ENCODE assay signal across 8 mouse cellular contexts in genomic region chr2:91264711-91265681, GRCm38 (mm10). TPM values are rescaled to one million over a fixed set of nuclear protein-coding genes. Genes with fewer than 3 reads are reported as not detected.
A peak's percentile ranks its signal among the peaks of the same experiment; 100 is the strongest.
DNase-seq lines count a peak whose midpoint lies in the region; ATAC-seq and TF ChIP-seq lines count a peak whose summit lies in the region.

Arfgap2 (plus strand) TSS chr2:91264974.

- H3K27me3 ChIP-seq in heart, embryonic 12.5 days (replicated peaks), result no peaks in the 10 kb centered on the region
- no peaks in the 10 kb centered on the region for H3K27me3 ChIP-seq in kidney, postnatal 0 days (ENCODE audit: insufficient read depth, low read length)
- H3K27me3 ChIP-seq in liver, embryonic 11.5 days (replicated peaks; ENCODE audit: control insufficient read depth, insufficient read depth, low read length), result no peaks in the 10 kb centered on the region
- H3K27me3 ChIP-seq in stomach, embryonic 14.5 days (ENCODE audit: control insufficient read depth, insufficient read depth, low read length), result no peaks in the 10 kb centered on the region

- TF ChIP-seq CTCF in kidney, postnatal 0 days (IDR thresholded peaks at IDR 0.05; ENCODE audit: low read depth), result no peak

- ATAC-seq in erythroid progenitor cell, adult 5-6 weeks (replicated peaks; ENCODE audit: low FRiP score, poor library complexity, severe bottlenecking), result peak; percentile 95
- ATAC-seq in heart, embryonic 12.5 days (ENCODE audit: insufficient number of reproducible peaks, low FRiP score), result peak; percentile 98
- ATAC-seq in kidney, postnatal 0 days (replicated peaks; ENCODE audit: low FRiP score, low read depth), result peak; percentile 99
- ATAC-seq in liver, embryonic 11.5 days (replicated peaks; ENCODE audit: low FRiP score), result peak; percentile 98
- ATAC-seq in stomach, embryonic 14.5 days (ENCODE audit: insufficient number of reproducible peaks, insufficient read depth, low FRiP score, low read depth), result peak; percentile 99

- peak within 1 kb of the TSS; percentile 81 for H3K4me3 ChIP-seq in heart, embryonic 12.5 days
- H3K4me3 ChIP-seq in kidney, postnatal 0 days (replicated peaks; ENCODE audit: low read depth, low read length), result peak within 1 kb of the TSS; percentile 83
- peak within 1 kb of the TSS; percentile 92 for H3K4me3 ChIP-seq in liver, embryonic 11.5 days (ENCODE audit: low read depth, low read length)
- H3K4me3 ChIP-seq in stomach, embryonic 14.5 days (ENCODE audit: low read depth, low read length), result peak within 1 kb of the TSS; percentile 87

- H3K4me1 ChIP-seq in heart, embryonic 12.5 days (replicated peaks), result peaks cover 17% of the 10 kb centered on the region
- H3K4me1 ChIP-seq in kidney, postnatal 0 days (replicated peaks; ENCODE audit: insufficient read depth, low read length), result peaks cover 8% of the 10 kb centered on the region; the same call in 1 of the 2 replicates
- peaks cover 23% of the 10 kb centered on the region for H3K4me1 ChIP-seq in liver, embryonic 11.5 days (replicated peaks; ENCODE audit: control insufficient read depth, insufficient read depth, low read length)
- peaks cover 10% of the 10 kb centered on the region; the same call in 1 of the 2 replicates for H3K4me1 ChIP-seq in stomach, embryonic 14.5 days (ENCODE audit: control insufficient read depth, insufficient read depth, low read length)

- peak; percentile 96 for DNase-seq in CD4-positive helper T cell, adult 2 months (ENCODE audit: low read depth, low spot score)
- peak; percentile 97 for DNase-seq in brain, embryonic 18.5 days (ENCODE audit: low read depth, low spot score)
- peak; percentile 99 for DNase-seq in kidney, postnatal 0 days (ENCODE audit: low spot score)
- DNase-seq in liver, embryonic 11.5 days (ENCODE audit: low spot score), result peak; percentile 94
- DNase-seq in naive thymus-derived CD4-positive, alpha-beta T cell, adult 2 months (ENCODE audit: low read depth), result peak; percentile 96

- 2% methylated on average over 72 of the region's 72 CpGs for WGBS in heart, embryonic 12.5 days
- 1% methylated on average over 72 of the region's 72 CpGs for WGBS in kidney, postnatal 0 days
- WGBS in liver, embryonic 11.5 days, result 2% methylated on average over 72 of the region's 72 CpGs
- WGBS in stomach, embryonic 14.5 days, result 2% methylated on average over 72 of the region's 72 CpGs

- H3K9ac ChIP-seq in heart, embryonic 12.5 days, result peak within 1 kb of the TSS; percentile 92
- H3K9ac ChIP-seq in kidney, postnatal 0 days (ENCODE audit: low read depth, low read length), result peak within 1 kb of the TSS; percentile 91
- H3K9ac ChIP-seq in liver, embryonic 11.5 days (ENCODE audit: low read depth, low read length), result peak within 1 kb of the TSS; percentile 97
- H3K9ac ChIP-seq in stomach, embryonic 14.5 days (replicated peaks; ENCODE audit: low read depth, low read length), result peak within 1 kb of the TSS; percentile 90

- peak within 1 kb of the TSS; percentile 88 for H3K4me2 ChIP-seq in heart, embryonic 12.5 days
- H3K4me2 ChIP-seq in kidney, postnatal 0 days (ENCODE audit: low read length), result peak within 1 kb of the TSS; percentile 70
- peak within 1 kb of the TSS; percentile 88 for H3K4me2 ChIP-seq in liver, embryonic 11.5 days
- H3K4me2 ChIP-seq in stomach, embryonic 14.5 days (replicated peaks; ENCODE audit: low read depth, low read length), result peak within 1 kb of the TSS; percentile 58

- peak within 1 kb of the TSS; percentile 96 for H3K27ac ChIP-seq in heart, embryonic 12.5 days (ENCODE audit: poor library complexity, severe bottlenecking)
- peak within 1 kb of the TSS; percentile 95 for H3K27ac ChIP-seq in kidney, postnatal 0 days
- peak within 1 kb of the TSS; percentile 93 for H3K27ac ChIP-seq in liver, embryonic 11.5 days (ENCODE audit: low read depth, low read length)
- H3K27ac ChIP-seq in stomach, embryonic 14.5 days (ENCODE audit: low read length), result peak within 1 kb of the TSS; percentile 94

- peaks cover 51% of the 10 kb centered on the region for H3K36me3 ChIP-seq in heart, embryonic 12.5 days
- H3K36me3 ChIP-seq in kidney, postnatal 0 days (ENCODE audit: insufficient read depth, low read length), result peaks cover 44% of the 10 kb centered on the region
- peaks cover 32% of the 10 kb centered on the region for H3K36me3 ChIP-seq in liver, embryonic 11.5 days (ENCODE audit: control insufficient read depth, insufficient read depth, low read length)
- H3K36me3 ChIP-seq in stomach, embryonic 14.5 days (ENCODE audit: control insufficient read depth, insufficient read depth, low read length), result peaks cover 59% of the 10 kb centered on the region

- no peaks in the 10 kb centered on the region for H3K9me3 ChIP-seq in heart, embryonic 12.5 days (replicated peaks)
- no peaks in the 10 kb centered on the region for H3K9me3 ChIP-seq in kidney, postnatal 0 days (replicated peaks; ENCODE audit: low read length)
- H3K9me3 ChIP-seq in liver, embryonic 11.5 days (ENCODE audit: control insufficient read depth, low read length), result no peaks in the 10 kb centered on the region
- no peaks in the 10 kb centered on the region for H3K9me3 ChIP-seq in stomach, embryonic 14.5 days (ENCODE audit: control insufficient read depth, low read depth, low read length)

RNA-seq across cellular contexts. Expression of gene Arfgap2, which starts in this region (rescaled TPM):
- total RNA-seq in erythroid progenitor cell, adult 5-6 weeks (2015; ENCODE audit: low replicate concordance), result 27.2 and 31.7 TPM in 2 replicates
- total RNA-seq in erythroid progenitor cell, adult 5-6 weeks (2017; ENCODE audit: low replicate concordance), result 19.1 and 44.0 TPM in 2 replicates
- polyA plus RNA-seq in heart, embryonic 12.5 days (2016; fragmentation: Nextera tagmentation; extraction: Ambion mirVana), result 73.9 and 74.2 TPM in 2 replicates
- 66.6 and 73.9 TPM in 2 replicates for polyA plus RNA-seq in kidney, postnatal 0 days (2015; fragmentation: Nextera tagmentation; extraction: Ambion mirVana)
- polyA plus RNA-seq in liver, embryonic 11.5 days (2014; fragmentation: Nextera tagmentation; extraction: Ambion mirVana), result 95.7 and 105 TPM in 2 replicates
- polyA plus RNA-seq in stomach, embryonic 14.5 days (2014; fragmentation: Nextera tagmentation; extraction: Ambion mirVana), result 65.1 and 75.7 TPM in 2 replicates

Comparison
In these comparisons a context has a peak if more than half of its experiments do, and no peak if none do; other contexts are left out.
1. Peak in every context shown above with its lines: DNase-seq, ATAC-seq, H3K4me3 ChIP-seq and H3K27ac ChIP-seq.